Mouse (Mus musculus) megakaryocyte-erythroid progenitor cell, adult 5-6 weeks (primary cell): ENCODE results near the gene Tex26. TPM values are rescaled to one million over a fixed set of nuclear protein-coding genes. Genes with fewer than 3 reads are reported as not detected.

Experiments used
- ATAC-seq: replicated peaks from 2 replicates; pipeline ENCODE4 v1.8.0; 2016; ENCODE audit warnings: mild to moderate bottlenecking, inconsistent platforms; ENCODE audit not compliant: severe bottlenecking, poor library complexity, low FRiP score, low TSS enrichment
- total RNA-seq, 2 experiments: library from RNA; stranded (forward) in 1 of 2; stranded (reverse) in 1 of 2; fragments of 200-1000, 215-1000 nt in 1 of 2; fragments of >200 nt in 1 of 2; fragmentation: Nextera tagmentation in 1 of 2; gene quantifications; 2 replicates each; pipeline ENCODE4 v1.2.3; 2014 to 2017

Tex26 gene
- total RNA-seq, 2 experiments from 2014 or later: not detected

DNA sequence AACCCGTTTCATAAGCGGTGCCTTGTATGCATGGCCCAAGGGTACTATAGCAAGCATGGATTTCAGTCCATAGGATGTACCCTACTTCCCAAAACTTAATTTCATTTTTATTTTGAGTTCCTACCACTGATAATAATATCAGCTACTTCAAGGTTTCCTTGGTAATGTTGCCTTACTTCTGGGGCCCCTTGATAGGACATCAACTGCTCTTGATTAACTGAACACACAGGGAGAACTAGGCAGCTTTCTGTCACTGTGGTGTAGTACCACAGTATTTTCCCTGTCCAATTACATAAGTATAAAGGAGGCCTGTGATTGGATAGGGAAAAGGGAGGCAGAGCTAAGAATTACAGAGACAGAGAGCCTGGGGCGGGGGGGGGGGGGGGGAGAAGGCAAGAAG lies 75.4 kb downstream of the Tex26 start:
- 0 out of 2 replicates have a peak, but pooled peaks have one; percentile 54 for ATAC-seq

DNA sequence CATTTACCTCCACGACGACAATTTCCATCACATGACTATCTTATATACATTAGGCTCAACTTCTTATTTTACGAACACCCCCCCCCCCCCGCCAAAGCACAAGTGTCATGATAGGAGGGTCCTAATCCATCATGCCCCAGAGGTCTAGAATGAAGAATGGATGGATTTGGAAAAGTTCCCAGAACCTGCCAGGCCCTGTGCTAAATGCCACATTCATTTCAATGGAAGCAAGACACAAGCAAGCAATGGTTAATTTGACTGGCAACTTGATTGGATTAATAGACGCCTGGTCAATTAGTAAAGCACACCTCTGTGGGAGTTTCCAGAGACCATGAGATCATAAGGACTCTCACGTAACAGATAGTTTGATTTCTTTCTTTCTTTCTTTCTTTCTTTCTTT lies 77.7 kb downstream of the Tex26 start:
- ATAC-seq: no peak

Other genes starting within 250 kb of the Tex26 start
- 8.8 and 11.6 TPM in 2 replicates for gene Alox5ap, start 174.9 kb upstream of the Tex26 start, total RNA-seq (2014; fragmentation: Nextera tagmentation)
- 20.9 and 41.6 TPM in 2 replicates for gene Alox5ap, start 174.9 kb upstream of the Tex26 start, total RNA-seq (2017)
- not detected in 2 replicates for gene Medag, start 27.9 kb upstream of the Tex26 start, total RNA-seq (2014; fragmentation: Nextera tagmentation)
- gene Medag, start 27.9 kb upstream of the Tex26 start, total RNA-seq (2017): not detected in 2 replicates
- 0.15 TPM in 1 of 2 replicates, not detected in the other for gene Wdr95, start 89.0 kb downstream of the Tex26 start, total RNA-seq (2014; fragmentation: Nextera tagmentation)
- gene Wdr95, start 89.0 kb downstream of the Tex26 start, total RNA-seq (2017): not detected in 2 replicates
- gene Hsph1, start 196.7 kb downstream of the Tex26 start, total RNA-seq (2014; fragmentation: Nextera tagmentation): 136 and 180 TPM in 2 replicates
- 91.7 and 104 TPM in 2 replicates for gene Hsph1, start 196.7 kb downstream of the Tex26 start, total RNA-seq (2017)
- gene B3glct, start 238.6 kb downstream of the Tex26 start, total RNA-seq (2014; fragmentation: Nextera tagmentation): 24.9 and 33.7 TPM in 2 replicates
- 13.9 and 29.8 TPM in 2 replicates for gene B3glct, start 238.6 kb downstream of the Tex26 start, total RNA-seq (2017)